Mouse (Mus musculus): ENCODE data around the gene Il17f. TPM values are rescaled to one million over a fixed set of nuclear protein-coding genes. Genes with fewer than 3 reads are reported as not detected.

Gene Il17f
- not detected for polyA plus RNA-seq (2014; fragmentation: Illumina TruSeq; extraction: RNeasy Lipid Tissue Mini Kit (QIAGEN cat#74804); ENCODE audit: low read depth, low replicate concordance)

DNA sequence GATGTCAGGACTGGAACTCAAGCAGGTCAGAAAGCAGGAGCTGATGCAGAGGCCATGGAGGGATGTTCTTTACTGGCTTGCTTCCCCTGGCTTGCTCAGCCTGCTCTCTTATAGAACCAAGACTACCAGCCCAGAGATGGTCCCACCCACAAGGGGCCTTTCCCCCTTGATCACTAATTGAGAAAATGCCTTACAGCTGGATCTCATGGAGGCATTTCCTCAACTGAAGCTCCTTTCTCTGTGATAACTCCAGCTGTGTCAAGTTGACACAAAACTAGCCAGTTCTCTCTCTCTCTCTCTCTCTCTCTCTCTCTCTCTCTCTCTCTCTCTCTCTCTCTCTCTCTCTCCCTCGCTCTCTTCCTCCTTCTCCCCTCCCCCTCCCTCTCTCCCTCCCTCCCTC, at the start of gene Il17f:
Gene Il17f (minus strand): TSS at position 101 of the 400 bp plus-strand sequence.

DNA sequence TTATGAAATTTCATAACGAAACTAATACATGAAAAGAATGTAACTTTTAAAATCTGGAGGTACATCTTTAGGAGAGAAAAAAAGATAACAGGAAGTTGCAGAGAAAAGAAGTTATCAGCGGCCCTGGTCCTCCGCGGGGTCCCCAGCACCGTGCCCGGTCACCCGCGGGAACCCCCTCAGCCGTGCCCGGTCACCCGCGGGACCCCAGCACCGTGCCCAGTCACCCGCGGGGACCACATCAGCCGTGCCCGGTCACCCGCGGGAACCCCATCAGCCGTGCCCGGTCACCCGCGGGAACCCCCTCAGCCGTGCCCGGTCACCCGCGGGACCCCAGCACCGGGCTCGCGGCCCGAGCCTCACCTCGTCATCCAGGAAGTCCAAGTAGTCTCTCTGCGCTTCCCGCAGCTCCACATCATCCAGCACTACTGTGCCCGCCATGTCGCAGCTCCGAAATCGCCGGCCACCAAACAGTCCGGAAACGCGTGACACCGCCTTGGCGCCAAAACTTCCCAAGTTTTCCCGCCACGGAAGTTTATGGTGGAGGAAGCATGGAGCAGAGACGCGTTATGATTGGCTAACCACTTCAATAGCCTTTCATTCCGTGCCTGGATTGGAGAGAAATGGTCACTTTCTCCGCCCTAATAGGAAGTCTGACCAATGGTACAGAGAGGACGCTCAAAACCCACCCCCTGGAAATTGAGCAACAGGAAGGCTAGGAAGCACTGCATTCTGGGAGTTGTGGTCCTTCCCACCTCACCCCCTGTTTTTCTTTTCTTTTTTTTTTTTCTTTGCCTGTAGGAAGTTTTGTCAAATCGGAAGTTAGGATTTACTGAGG, 29.6 kb upstream of the Il17f start, which contains the start of gene Mcm3:
Gene Mcm3 (minus strand): TSS at position 542 of the 835 bp plus-strand sequence.

GRCm38 (mm10) chr1:20730903-20731302, 59.5 kb downstream of the Il17f start, which contains the start of gene Il17a:
Il17a (plus strand) TSS chr1:20730905.

Other genes starting within 250 kb of the Il17f start
- gene Pkhd1, start 172.6 kb downstream of the Il17f start, polyA plus RNA-seq (2014; fragmentation: Illumina TruSeq; extraction: RNeasy Lipid Tissue Mini Kit (QIAGEN cat#74804); ENCODE audit: low read depth, low replicate concordance), result 0.04 TPM
- gene Il17a, start 59.7 kb downstream of the Il17f start, polyA plus RNA-seq (2014; fragmentation: Illumina TruSeq; extraction: RNeasy Lipid Tissue Mini Kit (QIAGEN cat#74804); ENCODE audit: low read depth, low replicate concordance), result not detected
- gene Mcm3, start 29.7 kb upstream of the Il17f start, polyA plus RNA-seq (2014; fragmentation: Illumina TruSeq; extraction: RNeasy Lipid Tissue Mini Kit (QIAGEN cat#74804); ENCODE audit: low read depth, low replicate concordance), result 5.4 TPM
- 22.2 TPM for gene Paqr8, start 100.0 kb upstream of the Il17f start, polyA plus RNA-seq (2014; fragmentation: Illumina TruSeq; extraction: RNeasy Lipid Tissue Mini Kit (QIAGEN cat#74804); ENCODE audit: low read depth, low replicate concordance)
- 390 TPM for gene Efhc1, start 161.0 kb upstream of the Il17f start, polyA plus RNA-seq (2014; fragmentation: Illumina TruSeq; extraction: RNeasy Lipid Tissue Mini Kit (QIAGEN cat#74804); ENCODE audit: low read depth, low replicate concordance)